Mouse (Mus musculus) kidney, adult 2 months (tissue): Measurements from ENCODE around the gene Lgr4. TPM values are rescaled to one million over a fixed set of nuclear protein-coding genes. Genes with fewer than 3 reads are reported as not detected.
A peak's percentile ranks its signal among the peaks of the same experiment; 100 is the strongest.

Experiments
- DNase-seq: peaks from one replicate; pipeline ENCODE4 v3.0.0; 2021
- H3K27ac ChIP-seq: fragments of 200-500 bp; 2 replicates; pipeline ENCODE4 v1.5.1; 2012; ENCODE audit warnings: low read depth, low read length, control low read depth, inconsistent platforms; ENCODE audit not compliant: insufficient read depth
- H3K27me3 ChIP-seq: fragments of 200-500 bp; replicated peaks from 2 replicates; pipeline ENCODE4 v1.6.1; 2012; ENCODE audit warnings: mild to moderate bottlenecking, moderate library complexity, low read length, inconsistent platforms; ENCODE audit not compliant: control insufficient read depth, insufficient read depth
- H3K36me3 ChIP-seq: fragments of 200-500 bp; 2 replicates; pipeline ENCODE4 v1.6.1; 2012; ENCODE audit warnings: mild to moderate bottlenecking, moderate library complexity, low read length, inconsistent platforms; ENCODE audit not compliant: control insufficient read depth, insufficient read depth
- H3K4me1 ChIP-seq: fragments of 200-500 bp; 2 replicates; pipeline ENCODE4 v1.6.1; 2011; ENCODE audit warnings: low read length; ENCODE audit not compliant: control insufficient read depth, insufficient read depth
- H3K4me3 ChIP-seq: fragments of 200-500 bp; 2 replicates; pipeline ENCODE4 v1.5.1; 2011; ENCODE audit warnings: mild to moderate bottlenecking, low read depth, low read length, control low read depth; ENCODE audit not compliant: insufficient read depth
- CTCF ChIP-seq: fragments of 200-500 bp; conservative IDR thresholded peaks from 2 replicates; pipeline ENCODE4 v1.5.1; 2011; ENCODE audit warnings: low read depth, mild to moderate bottlenecking, control low read depth, low read length, moderate library complexity, mixed read lengths; ENCODE audit not compliant: insufficient read depth, insufficient read length
- POLR2A ChIP-seq: fragments of 200-500 bp; IDR thresholded peaks from one replicate; pipeline ENCODE4 v1.6.1; 2011; ENCODE audit warnings: low read depth, low read length, control low read depth
- WGBS: fragments of 180-500 bp; shearing (Covaris S2); methylation state at CpG from one replicate; pipeline ENCODE4 v1.1.7; 2018; 5-methylcytosine and 5-hydroxymethylcytosine counted together
- polyA plus RNA-seq: library from polyadenylated mRNA; depleted of rRNA; stranded (reverse); fragments of >200 nt; gene quantifications from 2 replicates; pipeline ENCODE4 v1.2.3, GENCODE M21; 2012

The Lgr4 gene
- polyA plus RNA-seq, 1 experiment = 106 TPM

DNA sequence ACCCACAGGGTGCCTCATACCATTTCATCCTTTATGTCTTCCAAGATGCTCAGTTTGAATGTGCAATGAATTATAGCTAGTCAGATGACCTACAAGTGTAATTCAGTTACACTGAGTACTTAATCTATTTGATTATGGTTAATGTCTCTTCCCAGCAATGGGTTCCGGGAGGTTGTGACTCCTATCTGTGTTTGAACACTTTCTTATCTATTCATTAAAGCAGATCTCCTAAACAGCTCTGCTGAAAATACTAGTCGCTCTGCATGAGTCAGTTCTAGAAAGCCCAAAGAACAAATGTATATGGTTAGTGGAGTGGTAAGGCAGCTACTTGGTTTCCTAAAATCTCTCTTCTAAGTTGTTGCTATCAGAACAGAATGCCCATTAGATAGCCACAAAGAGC is 77.6 kb downstream of the Lgr4 start:
- TF ChIP-seq CTCF (no peak), POLR2A (no peak)
- no peak for DNase-seq
- Histone ChIP-seq H3K4me1 (peaks cover 17% of the 10 kb centered on the region; the same call in 1 of the 2 replicates), H3K36me3 (peaks cover 6% of the 10 kb centered on the region), H3K27ac (no peak overlapping the region; the same call in 1 of the 2 replicates), H3K4me3 (no peak overlapping the region), H3K27me3 (no peaks in the 10 kb centered on the region)
- WGBS = 73% methylated on average over 2 of the region's 2 CpGs

DNA sequence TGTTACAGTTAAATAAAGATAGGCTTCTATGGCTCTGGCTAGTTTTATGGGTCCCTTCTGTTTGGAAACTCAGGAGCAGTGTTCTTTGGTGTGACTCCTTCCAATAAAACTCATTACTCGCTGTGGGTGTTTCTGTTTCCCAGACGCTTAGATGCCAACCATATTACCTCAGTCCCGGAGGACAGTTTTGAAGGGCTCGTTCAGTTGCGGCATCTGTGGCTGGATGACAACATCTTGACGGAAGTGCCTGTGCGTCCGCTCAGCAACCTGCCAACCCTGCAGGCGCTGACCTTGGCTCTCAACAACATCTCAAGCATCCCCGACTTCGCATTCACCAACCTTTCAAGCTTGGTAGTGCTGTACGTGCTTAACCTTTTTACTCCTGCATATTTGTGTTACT is 79.0 kb downstream of the Lgr4 start:
- 38% methylated on average over 12 of the region's 12 CpGs for WGBS
- peak; percentile 43 for DNase-seq

DNA sequence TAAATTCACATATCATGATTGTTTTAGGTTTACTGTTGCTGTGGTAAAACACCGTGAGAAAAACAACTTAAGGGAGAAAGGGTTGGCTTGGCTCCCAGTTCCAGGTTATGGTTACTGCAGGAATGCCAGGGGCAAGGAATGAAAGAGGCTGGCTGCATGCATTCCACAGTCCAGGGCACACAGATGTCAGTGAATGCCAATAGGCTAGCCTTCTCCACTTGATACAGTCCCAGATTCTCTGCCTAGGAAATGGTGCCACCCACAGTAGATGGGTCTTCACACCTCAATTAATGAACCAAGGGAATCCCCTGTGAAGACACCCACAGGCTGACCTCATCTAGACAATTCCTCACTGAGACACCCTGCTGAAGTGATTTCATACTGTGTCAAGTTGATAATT is 87.2 kb downstream of the Lgr4 start:
- H3K27ac ChIP-seq = no peak overlapping the region
- no peaks in the 10 kb centered on the region for H3K27me3 ChIP-seq
- 16% methylated on average over 1 of the region's 1 CpGs for WGBS

More for the DNA sequence above, 79.0 kb downstream of the Lgr4 start:
- Histone ChIP-seq H3K4me3 (no peak overlapping the region), H3K27ac (peak overlapping the region; percentile 4; the same call in 1 of the 2 replicates), H3K27me3 (no peaks in the 10 kb centered on the region), H3K4me1 (peaks cover 8% of the 10 kb centered on the region; the same call in 1 of the 2 replicates), H3K36me3 (peaks cover 9% of the 10 kb centered on the region)
- TF ChIP-seq POLR2A (no peak), CTCF (no peak)

DNA sequence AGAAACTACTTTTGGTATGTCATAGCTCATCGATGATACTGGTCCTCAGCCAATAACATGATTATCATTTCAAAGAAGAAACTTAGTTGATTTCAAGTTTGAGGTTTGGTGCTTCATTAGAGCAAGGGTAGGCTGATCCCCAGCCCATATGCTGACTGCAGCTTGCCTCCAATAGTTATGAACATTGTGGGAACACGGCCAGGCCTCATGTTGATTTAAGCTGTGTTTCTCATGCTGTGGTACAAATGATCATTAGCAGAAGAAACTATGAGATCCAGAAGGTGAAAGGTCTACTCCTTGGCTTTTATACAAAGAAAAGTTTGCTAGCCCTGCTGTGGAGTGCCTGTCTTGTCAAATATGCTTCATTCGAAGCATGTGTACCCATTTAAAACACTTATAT is 87.7 kb downstream of the Lgr4 start:
- H3K4me3 ChIP-seq = no peak overlapping the region
- no peaks in the 10 kb centered on the region for H3K27me3 ChIP-seq
- TF ChIP-seq CTCF (no peak), POLR2A (no peak)
- DNase-seq = no peak
- H3K36me3 ChIP-seq = peaks cover 14% of the 10 kb centered on the region; the same call in 1 of the 2 replicates
- 65% methylated on average over 3 of the region's 3 CpGs for WGBS
- H3K27ac ChIP-seq = no peak overlapping the region
- no peaks in the 10 kb centered on the region for H3K4me1 ChIP-seq

More for the DNA sequence above, 87.2 kb downstream of the Lgr4 start:
- H3K36me3 ChIP-seq = peaks cover 14% of the 10 kb centered on the region; the same call in 1 of the 2 replicates
- DNase-seq = peak; percentile 80
- no peak for TF ChIP-seq POLR2A
- TF ChIP-seq CTCF = no peak
- H3K4me1 ChIP-seq = no peaks in the 10 kb centered on the region
- H3K4me3 ChIP-seq = no peak overlapping the region

DNA sequence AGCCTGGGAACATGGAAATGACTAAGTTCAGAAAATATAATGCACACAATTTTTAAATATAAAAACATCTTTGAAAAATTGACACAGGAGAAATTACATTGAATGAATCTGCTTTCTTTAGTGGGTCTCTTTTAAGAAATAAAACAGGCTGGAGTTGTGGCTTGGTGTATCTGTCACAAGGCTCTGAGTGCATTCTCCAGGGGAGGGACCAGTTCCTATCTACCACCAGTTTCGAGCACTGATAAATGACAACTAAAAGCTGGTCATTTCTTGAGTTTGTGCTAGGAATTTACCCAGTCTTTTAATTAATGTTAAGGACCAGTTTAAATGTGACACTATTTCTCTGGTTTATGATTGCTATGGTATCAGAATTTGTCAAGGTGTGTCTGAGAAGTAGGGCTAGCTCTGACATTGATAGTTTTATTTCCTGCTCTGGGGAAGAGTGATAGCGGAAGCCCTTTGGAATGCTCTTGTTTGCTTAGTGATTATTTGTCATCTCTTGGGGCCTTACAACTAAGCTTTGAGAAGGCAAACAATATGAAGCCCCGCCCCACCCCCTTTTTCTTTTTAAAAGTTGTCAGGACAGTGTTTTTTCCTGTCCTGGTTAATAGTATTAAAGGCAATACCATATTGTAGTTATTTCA is 88.3 kb downstream of the Lgr4 start:
- WGBS = 90% methylated on average over 3 of the region's 3 CpGs
- Histone ChIP-seq H3K36me3 (peaks cover 14% of the 10 kb centered on the region; the same call in 1 of the 2 replicates), H3K4me3 (no peak overlapping the region), H3K27ac (no peak overlapping the region), H3K4me1 (no peaks in the 10 kb centered on the region), H3K27me3 (no peaks in the 10 kb centered on the region)
- DNase-seq = no peak
- TF ChIP-seq POLR2A = no peak
- TF ChIP-seq CTCF = no peak

DNA sequence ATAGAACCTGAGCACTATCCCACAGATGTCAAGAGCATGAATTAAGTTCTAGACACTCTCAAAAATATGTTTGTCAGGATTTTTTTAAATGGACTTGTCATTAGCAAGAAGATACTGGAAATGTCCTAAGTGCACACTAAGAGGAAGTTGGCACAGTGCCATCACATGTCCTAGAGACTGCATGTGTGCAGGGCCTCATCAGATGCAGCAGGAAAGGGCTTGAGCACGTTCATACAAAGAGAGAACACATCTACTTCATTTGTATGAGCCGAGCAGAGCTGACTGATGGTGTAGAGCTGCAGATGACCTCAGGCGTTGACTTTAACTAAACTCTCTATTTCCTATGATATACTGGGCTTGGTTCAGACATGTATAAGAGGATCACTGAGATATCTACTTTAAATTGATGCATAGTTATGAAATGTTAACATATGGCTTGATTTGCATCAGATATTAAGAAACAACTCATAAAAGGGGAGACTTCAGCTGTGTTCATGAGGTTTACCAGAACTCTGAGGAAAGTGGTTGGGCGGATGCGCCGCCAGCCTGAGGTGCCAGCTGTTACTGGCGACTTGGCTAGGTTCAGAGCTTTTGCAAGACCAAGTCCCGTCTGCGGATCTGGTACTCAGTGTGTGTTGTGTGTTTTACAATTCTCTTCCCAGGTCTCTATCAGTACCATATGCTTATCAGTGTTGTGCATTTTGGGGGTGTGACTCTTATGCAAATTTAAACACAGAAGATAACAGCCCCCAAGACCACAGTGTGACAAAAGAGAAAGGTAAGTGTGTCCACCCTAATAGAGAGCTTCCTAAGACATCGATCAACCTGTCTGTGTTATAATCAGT is 90.2 kb downstream of the Lgr4 start:
- TF ChIP-seq POLR2A (no peak), CTCF (no peak)
- Histone ChIP-seq H3K4me1 (no peaks in the 10 kb centered on the region), H3K36me3 (peaks cover 18% of the 10 kb centered on the region), H3K4me3 (no peak overlapping the region), H3K27me3 (no peaks in the 10 kb centered on the region), H3K27ac (no peak overlapping the region)
- 85% methylated on average over 10 of the region's 10 CpGs for WGBS
- DNase-seq = no peak

DNA sequence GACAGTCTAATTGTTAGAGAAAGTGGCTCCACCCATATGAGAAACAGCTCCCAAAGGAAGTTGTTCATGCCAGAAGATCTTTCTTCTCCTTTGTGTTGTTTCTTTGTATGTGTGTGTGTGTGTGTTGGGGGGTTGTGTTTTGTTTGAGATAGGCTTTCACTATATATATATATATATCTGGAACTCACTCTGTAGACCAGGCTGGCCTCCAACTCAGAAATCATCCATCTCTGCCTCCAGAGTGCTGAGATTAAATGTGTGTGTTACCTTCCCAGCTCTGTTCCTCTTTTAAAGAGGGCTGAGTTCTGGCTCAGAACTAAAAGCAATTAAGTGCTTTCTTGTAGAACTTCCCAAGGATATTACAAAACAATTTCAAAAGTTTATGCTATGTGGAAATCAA is 92.0 kb downstream of the Lgr4 start:
- no peak for DNase-seq
- H3K4me1 ChIP-seq = no peaks in the 10 kb centered on the region

More for the DNA sequence above, 92.0 kb downstream of the Lgr4 start:
- Histone ChIP-seq H3K27ac (no peak overlapping the region), H3K4me3 (no peak overlapping the region), H3K36me3 (peaks cover 21% of the 10 kb centered on the region), H3K27me3 (no peaks in the 10 kb centered on the region)
- TF ChIP-seq CTCF (no peak), POLR2A (no peak)
